Mouse (Mus musculus) limb, embryonic 14.5 days (tissue): ENCODE data around the gene Pdcd6. TPM values are rescaled to one million over a fixed set of nuclear protein-coding genes. Genes with fewer than 3 reads are reported as not detected.
A peak's percentile ranks its signal among the peaks of the same experiment; 100 is the strongest.

Experiments
- ATAC-seq: fragments of 200-750 bp; cut with Nextera tagmentation; 2 replicates; pipeline ENCODE4 v1.8.0; 2017; ENCODE audit warnings: low read depth, moderate number of reproducible peaks, moderate TSS enrichment; ENCODE audit not compliant: low FRiP score
- DNase-seq: peaks from one replicate; pipeline ENCODE4 v3.0.0-alpha.2; 2015; ENCODE audit warnings: low spot score
- H3K27ac ChIP-seq: fragments of 300-500 bp; sonication (generic); replicated peaks from 2 replicates; pipeline ENCODE4 v1.5.1; 2014; ENCODE audit warnings: low read depth, mild to moderate bottlenecking, low read length, moderate library complexity, mixed read lengths
- H3K27me3 ChIP-seq: fragments of 300-500 bp; sonication (generic); 2 replicates; pipeline ENCODE4 v1.6.1; 2014; ENCODE audit warnings: low read length, mixed read lengths; ENCODE audit not compliant: control insufficient read depth, insufficient read depth
- H3K36me3 ChIP-seq: fragments of 300-500 bp; sonication (generic); 2 replicates; pipeline ENCODE4 v1.6.1; 2014; ENCODE audit warnings: mild to moderate bottlenecking, low read length, moderate library complexity, mixed read lengths; ENCODE audit not compliant: control insufficient read depth, insufficient read depth
- H3K4me1 ChIP-seq: fragments of 300-500 bp; sonication (generic); 2 replicates; pipeline ENCODE4 v1.6.1; 2014; ENCODE audit warnings: antibody characterized with exemption, low read length, mixed read lengths; ENCODE audit not compliant: control insufficient read depth, insufficient read depth
- H3K4me2 ChIP-seq: fragments of 300-500 bp; sonication (generic); replicated peaks from 2 replicates; pipeline ENCODE4 v1.6.1; 2014; ENCODE audit warnings: low read depth, mild to moderate bottlenecking, low read length, moderate library complexity; ENCODE audit not compliant: severe bottlenecking
- H3K4me3 ChIP-seq: fragments of 300-500 bp; sonication (generic); replicated peaks from 2 replicates; pipeline ENCODE4 v1.5.1; 2014; ENCODE audit warnings: low read length
- H3K9ac ChIP-seq: fragments of 300-500 bp; sonication (generic); 2 replicates; pipeline ENCODE4 v1.6.1; 2014; ENCODE audit warnings: mild to moderate bottlenecking, low read depth, low read length, moderate library complexity; ENCODE audit not compliant: severe bottlenecking
- H3K9me3 ChIP-seq: fragments of 300-500 bp; sonication (generic); 2 replicates; pipeline ENCODE4 v1.6.1; 2016; ENCODE audit warnings: low read length; ENCODE audit not compliant: control insufficient read depth
- POLR2A ChIP-seq: fragments of 200-500 bp; IDR thresholded peaks from 2 replicates; pipeline ENCODE4 v1.8.0; 2012; ENCODE audit warnings: inconsistent platforms, mild to moderate bottlenecking, moderate library complexity, borderline replicate concordance; ENCODE audit not compliant: insufficient read depth, insufficient read length; ENCODE audit errors: extremely low read depth
- WGBS: fragments of 180-500 bp; shearing (Covaris S2); extraction: QIAGEN DNeasy Blood & Tissue Kit; methylation state at CpG from one replicate; pipeline ENCODE4 v1.1.7; 2014; 5-methylcytosine and 5-hydroxymethylcytosine counted together
- polyA plus RNA-seq, 2 experiments: library from polyadenylated mRNA; depleted of rRNA in 1 of 2; stranded (reverse) in 1 of 2; unstranded in 1 of 2; fragments of >200 nt; fragmentation: Nextera tagmentation in 1 of 2; extraction: Ambion mirVana in 1 of 2; gene quantifications; 2 replicates each; pipeline versions ENCODE4 v1.2.1 to v1.2.3; 2012 to 2014

Pdcd6 gene
- polyA plus RNA-seq, 2 experiments: 138 to 165 TPM

DNA sequence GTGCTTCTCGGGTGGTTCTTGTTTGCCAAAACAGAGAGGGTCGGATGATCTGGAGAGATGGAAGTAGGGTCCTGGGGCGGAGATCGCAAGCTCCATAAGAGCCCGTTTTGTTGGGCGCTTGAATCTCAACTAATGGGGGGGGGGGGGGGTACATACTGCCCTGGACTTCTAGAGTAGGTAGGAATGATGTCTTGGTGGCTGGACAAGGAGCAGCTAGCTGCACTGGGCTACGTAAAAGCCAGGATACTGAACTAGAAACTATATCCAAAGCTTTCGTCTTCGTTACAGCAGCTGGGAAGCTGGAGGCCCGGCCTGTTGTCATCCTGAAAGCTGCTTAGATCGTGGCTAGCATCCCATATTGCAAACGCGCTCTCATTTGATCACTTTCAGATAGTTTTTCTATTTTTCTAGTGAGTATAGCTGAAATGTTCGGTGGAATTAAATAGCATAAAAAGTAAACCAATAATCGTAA, 33.1 kb upstream of the Pdcd6 start:
- Histone ChIP-seq H3K9me3 (no peaks in the 10 kb centered on the region), H3K9ac (peak overlapping the region; percentile 87), H3K4me2 (peak overlapping the region; percentile 59), H3K27me3 (no peaks in the 10 kb centered on the region), H3K4me1 (peaks cover 11% of the 10 kb centered on the region), H3K4me3 (peak overlapping the region; percentile 86), H3K27ac (peak overlapping the region; percentile 67), H3K36me3 (0 out of 2 replicates have a peak, but pooled peaks cover 3% of the 10 kb centered on the region)
- peak; percentile 22 for DNase-seq
- 2% methylated on average over 15 of the region's 15 CpGs for WGBS
- peak; percentile 32; the same call in 1 of the 2 replicates for ATAC-seq
- no peak for TF ChIP-seq POLR2A

DNA sequence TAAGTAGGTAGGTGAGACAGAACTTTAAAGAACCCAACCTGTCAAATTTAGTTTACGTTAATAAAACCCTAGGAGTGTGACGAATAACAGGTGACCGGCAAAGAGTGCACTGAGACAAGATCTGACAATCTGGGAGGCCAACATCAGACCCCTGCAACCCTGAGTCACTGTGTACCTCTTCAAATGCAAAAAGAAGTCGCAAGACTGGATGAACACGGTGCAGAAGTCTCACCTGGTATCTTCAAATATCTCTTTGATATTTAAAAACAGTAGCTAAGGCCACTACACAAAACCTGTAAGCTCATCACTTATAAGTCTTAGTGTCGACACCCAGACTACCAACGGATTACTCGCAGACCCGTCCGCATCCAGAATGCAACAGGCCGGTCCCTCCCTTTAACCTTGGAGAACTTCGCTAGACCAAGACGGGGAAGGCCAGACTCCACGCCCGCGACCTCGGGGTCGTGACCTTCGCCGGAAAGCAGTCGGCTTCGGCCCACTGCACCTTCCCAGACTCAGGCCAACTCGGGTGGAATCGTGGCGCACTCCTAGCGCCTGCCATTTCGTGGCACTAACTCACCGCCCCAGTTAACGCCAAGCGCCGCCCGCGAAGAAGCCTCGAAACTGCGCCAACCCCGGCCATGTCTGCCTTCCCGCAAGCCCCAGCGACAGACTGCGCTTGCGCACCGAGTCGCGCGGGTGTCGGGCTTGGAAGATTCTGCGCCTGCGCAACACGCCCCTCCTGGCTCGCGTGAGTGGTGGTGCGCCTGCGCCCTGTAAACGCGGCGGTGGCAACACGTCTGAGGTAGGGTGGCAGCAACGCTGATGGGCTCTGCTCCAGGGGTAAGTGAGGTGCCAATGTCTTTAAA, 32.4 kb upstream of the Pdcd6 start, which contains the start of the genes Sdha and Ccdc127:
TSS of gene Sdha (minus strand) at position 715 of the 869 bp plus-strand sequence.
TSS of gene Ccdc127 (plus strand) at position 744 of the 869 bp plus-strand sequence.
- H3K4me3 ChIP-seq: peak within 1 kb of the TSS; percentile 86
- no peaks in the 10 kb centered on the region for H3K27me3 ChIP-seq

GRCm38 (mm10) chr13:74341036-74341435, 23.7 kb upstream of the Pdcd6 start:
- Histone ChIP-seq H3K9ac (no peak overlapping the region), H3K9me3 (no peaks in the 10 kb centered on the region), H3K4me3 (no peak overlapping the region), H3K27me3 (no peaks in the 10 kb centered on the region), H3K4me2 (no peak overlapping the region), H3K36me3 (peaks cover 75% of the 10 kb centered on the region), H3K4me1 (no peaks in the 10 kb centered on the region), H3K27ac (no peak overlapping the region)
- 58% methylated on average over 3 of the region's 3 CpGs for WGBS
- ATAC-seq: peak; percentile 71; the same call in 1 of the 2 replicates
- no peak for TF ChIP-seq POLR2A
- peak; percentile 38 for DNase-seq

More for the DNA sequence above, 32.4 kb upstream of the Pdcd6 start, which contains the start of the genes Sdha and Ccdc127:
- Histone ChIP-seq H3K27ac (peak within 1 kb of the TSS; percentile 67), H3K4me1 (peaks cover 11% of the 10 kb centered on the region), H3K36me3 (0 out of 2 replicates have a peak, but pooled peaks cover under 1% of the 10 kb centered on the region), H3K4me2 (peak within 1 kb of the TSS; percentile 59), H3K9me3 (no peaks in the 10 kb centered on the region), H3K9ac (peak within 1 kb of the TSS; percentile 87)
- DNase-seq (peak; percentile 95), ATAC-seq (peak; percentile 96)
- WGBS: 1% methylated on average over 57 of the region's 57 CpGs
- peak; percentile 94 for TF ChIP-seq POLR2A

DNA sequence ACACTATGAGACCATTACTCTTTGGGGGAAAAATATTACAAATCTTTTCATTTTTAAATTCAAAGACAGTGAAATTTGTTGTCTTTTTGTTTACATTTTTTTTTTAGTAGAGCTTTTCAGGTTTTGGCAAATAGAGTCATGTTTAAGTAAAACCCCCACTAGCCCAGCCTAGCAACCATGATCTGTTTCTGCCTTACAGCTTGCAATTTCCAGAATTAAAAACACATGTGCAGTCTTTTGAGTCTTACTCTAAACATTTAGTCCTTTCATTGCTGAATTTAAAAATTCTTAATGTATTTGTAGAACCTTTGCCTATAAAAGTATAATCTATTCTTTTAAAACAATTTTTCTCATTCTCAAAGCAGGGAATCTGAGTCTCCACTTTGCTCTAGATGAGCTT, 11.9 kb upstream of the Pdcd6 start:
- Histone ChIP-seq H3K36me3 (peaks cover 74% of the 10 kb centered on the region), H3K4me1 (no peaks in the 10 kb centered on the region), H3K27me3 (no peaks in the 10 kb centered on the region), H3K9ac (no peak overlapping the region), H3K9me3 (no peaks in the 10 kb centered on the region), H3K4me2 (no peak overlapping the region), H3K27ac (no peak overlapping the region), H3K4me3 (no peak overlapping the region)
- DNase-seq (peak; percentile 30), ATAC-seq (no peak)
- TF ChIP-seq POLR2A: no peak

DNA sequence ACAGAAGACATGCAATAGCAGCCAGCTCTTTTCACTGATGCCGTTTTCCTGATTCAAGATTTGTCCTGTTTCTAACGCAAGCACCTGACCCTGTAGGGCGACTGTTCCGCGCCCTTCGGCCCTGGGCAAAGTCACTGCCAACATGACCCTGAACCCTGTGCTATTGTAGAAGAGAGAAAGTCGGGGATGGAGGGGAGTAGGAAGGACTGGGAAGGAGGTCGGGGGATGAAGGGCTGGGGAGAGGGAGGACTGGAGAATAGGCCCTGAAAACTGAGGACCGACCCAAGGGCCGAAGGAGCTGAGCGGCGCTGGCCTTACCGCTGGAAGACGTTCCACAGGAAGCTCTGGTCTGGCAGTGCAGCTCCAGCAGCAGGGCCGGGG, 601 bp downstream of the Pdcd6 start:
- 2% methylated on average over 15 of the region's 15 CpGs for WGBS
- Histone ChIP-seq H3K9ac (peak overlapping the region; percentile 82), H3K36me3 (peaks cover 25% of the 10 kb centered on the region), H3K4me3 (peak overlapping the region; percentile 78), H3K27ac (peak overlapping the region; percentile 73; the same call in 1 of the 2 replicates), H3K9me3 (no peaks in the 10 kb centered on the region), H3K4me1 (peaks cover 7% of the 10 kb centered on the region), H3K27me3 (no peaks in the 10 kb centered on the region), H3K4me2 (peak overlapping the region; percentile 70)
- DNase-seq (no peak), ATAC-seq (no peak)
- no peak for TF ChIP-seq POLR2A
